Mouse (Mus musculus) heart, adult 2 months (tissue): ENCODE results near the gene Iqsec1.

Source experiments
- CTCF ChIP-seq: fragments of 200-600 bp; IDR thresholded peaks from 2 replicates; pipeline ENCODE4 v1.8.1; 2022; ENCODE audit warnings: antibody characterized with exemption, mild to moderate bottlenecking, moderate library complexity
- EP300 ChIP-seq: fragments of 200-500 bp; IDR thresholded peaks from 2 replicates; pipeline ENCODE4 v1.6.1; 2011; ENCODE audit warnings: low read depth, low read length, control low read depth; ENCODE audit not compliant: insufficient read depth

- TF ChIP-seq CTCF (no peak), EP300 (no peak)
These were observed 12.5 kb upstream of the Iqsec1 start for GRCm38 (mm10) chr6:91000819-91001525.
